Mouse (Mus musculus) lung, postnatal 0 days (tissue): ENCODE measurements around the gene Wdr62.

Experiments
- CTCF ChIP-seq: IDR thresholded peaks from 2 replicates; pipeline ENCODE4 v1.5.1; 2016; ENCODE audit warnings: antibody characterized with exemption, mild to moderate bottlenecking
- EP300 ChIP-seq: IDR thresholded peaks from 2 replicates; pipeline ENCODE4 v1.6.1; 2016; ENCODE audit warnings: antibody characterized with exemption, mild to moderate bottlenecking, control low read depth

GRCm38 (mm10) chr7:30193581-30194100 lies 86.6 kb downstream of the Wdr62 start:
- TF ChIP-seq CTCF (no peak), EP300 (no peak)
